Mouse (Mus musculus): ENCODE measurements around the gene Med28. TPM values are rescaled to one million over a fixed set of nuclear protein-coding genes. Genes with fewer than 3 reads are reported as not detected.

Med28 gene
- total RNA-seq (2023), result 85.2 TPM

GRCm38 (mm10) chr5:45519960-45520808 lies at the start of gene Med28:
Gene Med28 (plus strand): TSS chr5:45520229.

GRCm38 (mm10) chr5:45493191-45494092 lies 26.6 kb upstream of the Med28 start, which contains the start of gene Lap3:
Gene Lap3 (plus strand): TSS chr5:45493374.

Other genes with a start within 250 kb of the Med28 start
- gene Qdpr, start 70.0 kb upstream of the Med28 start, total RNA-seq (2023), result 46.4 TPM
- not detected for gene Clrn2, start 66.5 kb upstream of the Med28 start, total RNA-seq (2023)
- gene Lap3, start 26.9 kb upstream of the Med28 start, total RNA-seq (2023), result 24.1 TPM
- gene Fam184b, start 119.4 kb downstream of the Med28 start, total RNA-seq (2023), result 0.21 TPM
- gene Ncapg, start 149.7 kb downstream of the Med28 start, total RNA-seq (2023), result 0.86 TPM

All from CD4-positive naive resting alpha-beta T cell, adult 57 days (primary cell).